Mouse (Mus musculus): ENCODE results near the gene Elob.

- no peak for TF ChIP-seq POLR2A (IDR thresholded peaks at IDR 0.05; ENCODE audit: borderline replicate concordance, extremely low read depth, insufficient read depth, insufficient read length, poor library complexity, severe bottlenecking)
- no peak for TF ChIP-seq CTCF (IDR thresholded peaks at IDR 0.05; ENCODE audit: borderline replicate concordance, extremely low read depth, insufficient read depth, insufficient read length)
Observed at GRCm38 (mm10) chr17:23867756-23868155, 38.8 kb upstream of the Elob start, which contains the start of gene Prss21.
